Comparison of ENCODE assay signal across 17 mouse cellular contexts in the genomic region with DNA sequence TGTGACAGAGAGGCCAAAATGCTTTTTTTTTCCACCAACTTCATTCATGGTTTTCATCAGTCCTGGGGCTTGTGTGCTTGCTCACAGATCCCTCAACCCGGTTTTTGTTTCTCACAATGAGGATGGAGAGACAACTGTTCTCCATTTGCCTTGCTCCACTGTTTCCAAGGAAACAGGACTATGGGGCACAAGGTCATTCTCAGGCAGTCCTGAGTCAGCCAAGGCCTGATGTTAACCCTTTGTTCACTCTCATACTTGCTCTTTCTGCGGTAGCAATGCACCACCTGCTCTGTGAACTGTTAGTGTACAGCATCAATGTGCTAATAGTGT.
DNase-seq lines count a peak whose midpoint lies in the region; ATAC-seq and TF ChIP-seq lines count a peak whose summit lies in the region.
"Had no signal": no experiment of that assay in that cellular context is flagged by ENCODE, and none has a peak within 500 bp of the region (broad histone marks: within the 10 kb centered on the region; RNA-seq: fewer than 3 reads in every experiment).

No protein-coding gene starts in this region.

- H3K27me3 ChIP-seq in hindbrain, embryonic 11.5 days (ENCODE audit: control insufficient read depth, insufficient read depth, low read length): no peaks in the 10 kb centered on the region
- H3K27me3 ChIP-seq in hindbrain, postnatal 0 days (ENCODE audit: insufficient read depth, low read length): no peaks in the 10 kb centered on the region
- no peaks in the 10 kb centered on the region for H3K27me3 ChIP-seq in neural tube, embryonic 12.5 days (replicated peaks)
- H3K27me3 ChIP-seq: heart, embryonic 13.5 days; liver, embryonic 13.5 days had no signal

- TF ChIP-seq CTCF in hindbrain, postnatal 0 days (IDR thresholded peaks at IDR 0.05; ENCODE audit: low read depth): no peak

- peak overlapping the region; percentile 78 for H3K27ac ChIP-seq in hindbrain, embryonic 11.5 days (ENCODE audit: low read depth, low read length)
- no peak overlapping the region for H3K27ac ChIP-seq in hindbrain, postnatal 0 days
- H3K27ac ChIP-seq in neural tube, embryonic 12.5 days: no peak overlapping the region
- H3K27ac ChIP-seq: heart, embryonic 13.5 days; liver, embryonic 13.5 days had no signal

- H3K4me3 ChIP-seq in hindbrain, embryonic 11.5 days (ENCODE audit: low read depth, low read length): no peak overlapping the region
- H3K4me3 ChIP-seq in hindbrain, postnatal 0 days (ENCODE audit: low read length): no peak overlapping the region
- no peak overlapping the region for H3K4me3 ChIP-seq in neural tube, embryonic 12.5 days
- H3K4me3 ChIP-seq: heart, embryonic 13.5 days; liver, embryonic 13.5 days had no signal

- H3K9ac ChIP-seq in hindbrain, embryonic 11.5 days (ENCODE audit: low read depth, low read length): no peak overlapping the region
- no peak overlapping the region for H3K9ac ChIP-seq in hindbrain, postnatal 0 days (replicated peaks; ENCODE audit: low read length)
- H3K9ac ChIP-seq in neural tube, embryonic 12.5 days: no peak overlapping the region
- H3K9ac ChIP-seq: heart, embryonic 13.5 days; liver, embryonic 13.5 days had no signal

- peak; percentile 89 for ATAC-seq in hindbrain, embryonic 11.5 days (ENCODE audit: low FRiP score)
- no peak for ATAC-seq in hindbrain, postnatal 0 days
- ATAC-seq in neural tube, embryonic 12.5 days (ENCODE audit: low FRiP score, low read depth): no peak; the same call in 1 of the 2 replicates

- 3% methylated on average over 2 of the region's 2 CpGs for WGBS in hindbrain, embryonic 11.5 days
- 10% methylated on average over 2 of the region's 2 CpGs for WGBS in hindbrain, postnatal 0 days
- 8% methylated on average over 2 of the region's 2 CpGs for WGBS in neural tube, embryonic 12.5 days

- H3K4me1 ChIP-seq in hindbrain, embryonic 11.5 days (replicated peaks; ENCODE audit: control insufficient read depth, insufficient read depth, low read length): peaks cover 6% of the 10 kb centered on the region
- peaks cover 3% of the 10 kb centered on the region; the same call in 1 of the 2 replicates for H3K4me1 ChIP-seq in hindbrain, postnatal 0 days (ENCODE audit: insufficient read depth, low read length)
- peaks cover 11% of the 10 kb centered on the region for H3K4me1 ChIP-seq in neural tube, embryonic 12.5 days

- H3K36me3 ChIP-seq in hindbrain, embryonic 11.5 days (ENCODE audit: control insufficient read depth, insufficient read depth, low read length): no peaks in the 10 kb centered on the region
- no peaks in the 10 kb centered on the region for H3K36me3 ChIP-seq in hindbrain, postnatal 0 days (ENCODE audit: insufficient read depth, low read length)
- H3K36me3 ChIP-seq in neural tube, embryonic 12.5 days: no peaks in the 10 kb centered on the region
- H3K36me3 ChIP-seq: heart, embryonic 13.5 days; liver, embryonic 13.5 days had no signal

- peak; percentile 66 for DNase-seq in hindbrain, embryonic 11.5 days (ENCODE audit: low spot score)
- DNase-seq in hindbrain, postnatal 0 days (ENCODE audit: low spot score): no peak
- DNase-seq in neural tube, embryonic 10.5 days (ENCODE audit: extremely low spot score, low spot score): no peak
- peak; percentile 82 for DNase-seq in hindlimb bud, embryonic 11.5 days (ENCODE audit: extremely low spot score, low read depth, low spot score)
- no peak for DNase-seq in MN1 (ENCODE audit: low spot score)
- no peak for DNase-seq in layer of hippocampus, postnatal 10 days (ENCODE audit: low spot score in 2 of 2)
- DNase-seq: adrenal gland, adult 2 months; cerebellum, adult 11-12 months; cerebellum, postnatal 36 days; heart, postnatal 4 days; kidney, adult 8-10 months; kidney, postnatal 36 days; left cerebral cortex, postnatal 4 days; liver, embryonic 13.5 days; thymus, postnatal 25 days had no signal

- no peaks in the 10 kb centered on the region for H3K9me3 ChIP-seq in hindbrain, embryonic 11.5 days (ENCODE audit: control insufficient read depth, low read length)
- H3K9me3 ChIP-seq in hindbrain, postnatal 0 days (ENCODE audit: low read length): no peaks in the 10 kb centered on the region
- H3K9me3 ChIP-seq in neural tube, embryonic 12.5 days: no peaks in the 10 kb centered on the region
- H3K9me3 ChIP-seq: heart, embryonic 13.5 days; liver, embryonic 13.5 days had no signal

- H3K4me2 ChIP-seq in hindbrain, embryonic 11.5 days (replicated peaks; ENCODE audit: low read depth, low read length): no peak overlapping the region
- no peak overlapping the region for H3K4me2 ChIP-seq in hindbrain, postnatal 0 days (ENCODE audit: low read depth, low read length)
- 0 out of 2 replicates have a peak overlapping the region, but pooled peaks have one; percentile 9 for H3K4me2 ChIP-seq in neural tube, embryonic 12.5 days (replicated peaks)
- H3K4me2 ChIP-seq: heart, embryonic 13.5 days; liver, embryonic 13.5 days had no signal

Comparison
In these comparisons a context has a peak if more than half of its experiments do, and no peak if none do; other contexts are left out.
1. DNase-seq: peak in hindbrain, embryonic 11.5 days (single experiment) and hindlimb bud, embryonic 11.5 days (single experiment); none in hindbrain, postnatal 0 days (single experiment), neural tube, embryonic 10.5 days (single experiment), MN1 (single experiment) and layer of hippocampus, postnatal 10 days (0 of 2).